1 mouse cellular context compared by ENCODE assay signal in the genomic region with DNA sequence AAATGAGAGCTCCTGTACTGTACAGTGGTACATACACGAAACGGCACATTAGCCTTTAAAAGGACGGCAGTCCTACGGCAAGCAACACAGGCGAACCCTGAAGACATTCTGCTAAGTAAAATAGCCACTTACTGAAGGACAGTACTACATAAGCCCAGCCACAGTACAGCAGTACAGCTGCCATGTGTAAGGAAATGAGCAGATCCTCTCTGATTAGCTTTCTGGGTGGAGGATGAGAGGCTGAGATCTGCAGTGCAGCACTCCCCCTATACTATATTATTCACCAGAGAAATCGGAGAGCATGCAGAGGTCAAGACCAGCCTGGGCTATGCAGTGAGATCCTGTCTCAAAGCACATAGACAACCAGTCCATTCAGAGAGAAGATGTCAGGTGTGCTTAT.
TF ChIP-seq lines count a peak whose summit lies in the region.

No protein-coding gene starts in this region.

TF ChIP-seq in MEL, 35 proteins besides CTCF, POLR2A, EP300 and RAD21 (continued from another document):
- TF ChIP-seq ZMIZ1 (IDR thresholded peaks at IDR 0.05; ENCODE audit: low read depth, low read length) (no peak), KAT2A (conservative IDR thresholded peaks at IDR 0.05; ENCODE audit: low read depth, low read length) (no peak), MAZ (IDR thresholded peaks at IDR 0.05; ENCODE audit: low read depth, low read length) (peak; percentile 54; the same call in 1 of the 2 replicates)
